Mouse (Mus musculus): Measurements from ENCODE around the gene Gm6164. TPM values are rescaled to one million over a fixed set of nuclear protein-coding genes. Genes with fewer than 3 reads are reported as not detected.
"Not testable (repeated sequence)": the region's sequence is repeated elsewhere in the genome, so short reads cannot be mapped to it uniquely, and the experiment has no call there.

The Gm6164 gene
- total RNA-seq (2021), result not detected

GRCm38 (mm10) chr7:20205507-20205906, at the start of gene Gm6164:
Gm6164 (minus strand) TSS chr7:20205607.
- intact Hi-C loops (cut with DNase I); DNase-seq: not testable (repeated sequence)

GRCm38 (mm10) chr7:20233728-20234127, 28.3 kb upstream of the Gm6164 start, which contains the start of gene Gm4498:
Gm4498 (minus strand) TSS chr7:20233828.
- intact Hi-C loops (cut with DNase I); DNase-seq: not testable (repeated sequence)

GRCm38 (mm10) chr7:20193410-20193809, 12.0 kb downstream of the Gm6164 start, which contains the start of gene Vmn1r95:
Vmn1r95 (plus strand) TSS chr7:20193710.
- intact Hi-C loops (cut with DNase I); DNase-seq: not testable (repeated sequence)

GRCm38 (mm10) chr7:20168277-20168676, 37.1 kb downstream of the Gm6164 start, which contains the start of gene Vmn1r94:
Vmn1r94 (minus strand) TSS chr7:20168377.
- DNase-seq; intact Hi-C loops (cut with DNase I): not testable (repeated sequence)

Other genes starting within 250 kb of the Gm6164 start
- gene Ceacam20, start 240.2 kb downstream of the Gm6164 start, total RNA-seq (2021), result not detected
- not detected for gene Nlrp9b, start 214.1 kb downstream of the Gm6164 start, total RNA-seq (2021)
- not detected for gene Vmn1r91, start 105.9 kb downstream of the Gm6164 start, total RNA-seq (2021)
- gene Gm16442, start 83.0 kb downstream of the Gm6164 start, total RNA-seq (2021), result not detected
- gene Vmn1r93, start 66.5 kb downstream of the Gm6164 start, total RNA-seq (2021), result not detected
- not detected for gene Vmn1r94, start 37.2 kb downstream of the Gm6164 start, total RNA-seq (2021)
- gene Vmn1r95, start 11.9 kb downstream of the Gm6164 start, total RNA-seq (2021), result not detected
- not detected for gene Gm4498, start 28.2 kb upstream of the Gm6164 start, total RNA-seq (2021)
- gene Gm5890, start 57.2 kb upstream of the Gm6164 start, total RNA-seq (2021), result not detected
- not detected for gene Gm4133, start 128.5 kb upstream of the Gm6164 start, total RNA-seq (2021)
- not detected for gene Gm5728, start 169.8 kb upstream of the Gm6164 start, total RNA-seq (2021)
- gene Vmn1r100, start 212.3 kb upstream of the Gm6164 start, total RNA-seq (2021), result not detected
- not detected for gene Vmn1r101, start 237.0 kb upstream of the Gm6164 start, total RNA-seq (2021)